Mouse (Mus musculus) megakaryocyte, embryonic 14.5 days (primary cell): ENCODE data around the gene Zbtb20.

ENCODE experiments used
- FLI1 ChIP-seq: IDR thresholded peaks from 2 replicates; pipeline ENCODE4 v1.6.1; 2012; ENCODE audit warnings: low read length, inconsistent platforms, mixed read lengths
- GATA1 ChIP-seq: IDR thresholded peaks from 3 replicates; pipeline ENCODE4 v1.6.1; 2012; ENCODE audit warnings: mixed read lengths, low read length, inconsistent platforms, borderline replicate concordance

DNA sequence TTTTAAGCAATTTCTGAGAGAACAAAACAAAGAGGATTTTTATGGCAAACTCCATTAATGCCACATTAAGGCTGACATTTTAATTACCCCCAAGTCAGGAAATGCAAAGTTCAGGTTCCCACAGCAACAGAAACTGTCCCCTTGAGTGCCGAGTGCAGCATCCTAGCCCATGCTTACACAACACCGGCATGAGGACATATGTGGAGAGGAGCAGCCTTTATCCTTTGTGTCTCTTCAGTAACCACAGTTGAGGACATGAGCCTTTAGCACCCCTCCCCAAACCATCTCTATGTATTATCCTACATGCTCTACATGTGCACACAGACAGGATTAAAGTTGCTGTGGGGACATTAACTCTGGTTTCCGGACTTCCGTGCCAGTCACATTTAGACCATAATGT, 705.9 kb downstream of the Zbtb20 start:
- no peak for TF ChIP-seq GATA1
- no peak for TF ChIP-seq FLI1
